Mouse (Mus musculus) B cell, adult 2 months (primary cell): Measurements from ENCODE around the gene Atp5s.
A peak's percentile ranks its signal among the peaks of the same experiment; 100 is the strongest.

ENCODE experiments used
- DNase-seq, 2 experiments: peaks; one replicate each; pipeline ENCODE4 v3.0.0; 2022

The Atp5s gene

DNA sequence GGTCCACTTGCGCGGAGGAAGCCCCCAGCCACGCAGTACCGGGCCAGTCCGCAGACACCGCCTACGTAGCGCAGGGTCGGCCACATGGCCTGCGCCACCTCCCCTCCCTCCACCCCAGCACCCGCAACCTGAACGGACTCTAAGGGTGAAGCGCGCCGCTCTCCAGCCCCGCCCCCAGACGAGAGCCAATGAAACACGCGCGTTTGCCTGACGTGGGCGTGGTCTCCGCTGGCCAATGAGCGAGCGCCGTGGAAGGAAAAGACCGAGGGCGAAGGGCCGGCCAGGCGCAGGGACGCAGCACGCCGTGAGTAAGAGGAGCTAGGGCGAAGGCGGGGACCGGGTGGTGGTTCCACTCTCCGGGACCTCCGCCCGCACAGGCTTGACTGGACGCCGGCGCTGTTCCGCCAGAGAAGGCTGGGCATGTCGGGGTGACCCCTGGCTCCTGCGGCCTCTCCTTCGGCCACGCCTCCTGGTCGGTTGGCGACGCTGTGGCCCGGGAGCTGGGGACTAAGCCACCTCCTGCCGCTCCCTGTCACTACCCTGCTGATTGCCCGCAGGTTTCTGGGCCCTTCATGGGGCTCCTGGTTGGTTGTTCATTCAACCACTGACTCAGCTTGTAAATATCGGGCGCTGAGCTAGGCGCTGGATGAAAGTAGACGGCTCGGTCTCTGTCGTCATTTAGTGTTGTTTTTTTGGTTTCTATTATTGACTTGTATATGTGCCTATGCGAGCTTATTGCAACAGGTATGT, at the start of gene Atp5s, which contains the start of gene L2hgdh:
TSS of gene Atp5s (plus strand) at position 240 of the 750 bp plus-strand sequence.
TSS of gene L2hgdh (minus strand) at position 163 of the 750 bp plus-strand sequence.
- peak; percentile 94 for DNase-seq

DNA sequence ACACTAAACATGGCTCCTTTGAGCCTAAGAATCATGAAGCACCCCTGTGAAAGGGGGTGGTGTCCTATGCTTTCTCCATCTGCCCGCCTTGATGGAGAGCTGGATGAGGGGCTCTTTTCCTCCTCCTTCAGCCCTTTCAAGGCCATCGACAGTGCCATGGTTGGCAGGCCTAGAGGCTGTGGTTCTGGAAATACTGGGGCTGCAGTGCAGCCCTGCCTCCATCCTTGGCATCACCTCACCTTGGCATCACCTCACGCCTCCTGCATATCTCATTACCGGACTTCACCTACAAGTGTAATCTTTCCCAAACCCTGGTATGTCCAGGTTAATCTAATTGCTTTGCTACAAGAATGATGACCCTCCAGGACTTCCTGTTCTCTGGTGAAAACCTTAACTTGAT, 48.6 kb upstream of the Atp5s start:
- no peak for DNase-seq

DNA sequence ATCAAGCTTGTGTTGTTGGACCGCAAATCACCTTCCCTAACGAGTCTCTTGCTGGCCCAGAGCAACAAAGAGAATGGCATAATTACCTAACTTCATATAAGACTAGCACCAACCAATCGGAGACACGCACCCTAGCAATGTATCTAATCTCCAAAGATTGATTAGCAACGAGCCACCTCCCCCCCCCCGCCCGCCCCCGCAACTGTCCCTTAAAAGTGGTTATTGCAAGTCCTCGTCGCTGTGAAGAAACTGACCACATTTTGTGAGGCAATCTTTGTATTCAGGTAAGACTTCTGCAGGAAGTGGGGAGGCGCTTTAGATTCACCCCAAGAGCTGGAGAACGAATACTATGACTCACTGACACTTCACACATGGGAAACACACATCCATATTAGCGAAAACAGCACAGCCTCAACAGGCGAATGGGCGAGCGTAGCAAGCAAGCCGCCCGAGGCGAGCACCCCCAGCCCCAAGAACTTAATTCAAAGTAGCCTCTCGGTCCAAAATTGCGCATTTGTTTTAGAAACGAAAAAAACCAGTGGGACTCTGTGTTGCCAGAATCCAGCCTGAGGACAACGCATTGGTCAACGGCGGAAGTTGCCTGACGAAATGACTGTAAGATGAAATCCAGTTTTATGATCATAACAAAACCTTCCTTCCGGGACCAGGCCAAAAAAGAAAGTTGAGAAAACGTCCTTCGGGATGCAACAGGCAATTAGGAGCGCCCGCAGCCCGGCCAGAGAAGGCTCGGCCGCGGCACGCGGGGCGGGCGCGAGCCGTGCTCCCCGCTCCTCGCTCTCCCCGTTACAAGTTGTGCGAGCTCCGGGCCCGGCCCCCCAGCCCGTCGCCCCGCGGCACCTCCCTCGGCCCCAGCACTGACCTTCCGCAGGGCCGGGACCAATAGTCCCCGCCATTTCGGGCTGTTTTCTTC, 43.9 kb upstream of the Atp5s start:
- peak; percentile 64 to 67 for DNase-seq

DNA sequence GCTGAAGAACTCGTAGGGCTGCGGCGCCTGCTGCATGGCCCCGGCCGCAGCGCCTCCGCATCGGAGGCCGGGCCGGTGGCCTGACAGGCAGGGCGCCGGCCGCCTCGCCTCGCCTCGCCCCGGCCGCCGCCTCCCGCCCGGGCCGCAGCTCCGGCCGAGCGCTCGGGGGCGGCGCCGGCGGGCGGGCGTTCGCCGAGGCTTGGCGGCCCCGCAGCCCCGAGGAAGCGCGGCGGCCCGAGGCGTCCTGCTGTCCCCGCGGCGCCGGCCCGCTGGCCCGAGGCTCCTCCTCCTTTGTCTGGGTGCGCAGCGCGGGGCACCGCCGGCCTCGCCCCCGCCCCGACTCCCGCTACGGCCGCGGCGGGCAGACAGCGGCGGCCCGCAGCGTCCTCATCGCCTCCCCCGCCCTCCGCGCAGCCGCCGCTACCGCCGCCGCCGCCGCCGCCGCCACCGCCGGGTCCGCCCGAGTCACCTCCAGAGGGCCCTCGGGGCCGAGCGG, 43.1 kb upstream of the Atp5s start, which contains the start of gene Sos2:
TSS of gene Sos2 (minus strand) at position 287 of the 496 bp plus-strand sequence.
- DNase-seq = peak in 1 of 2 experiments; percentile 54

DNA sequence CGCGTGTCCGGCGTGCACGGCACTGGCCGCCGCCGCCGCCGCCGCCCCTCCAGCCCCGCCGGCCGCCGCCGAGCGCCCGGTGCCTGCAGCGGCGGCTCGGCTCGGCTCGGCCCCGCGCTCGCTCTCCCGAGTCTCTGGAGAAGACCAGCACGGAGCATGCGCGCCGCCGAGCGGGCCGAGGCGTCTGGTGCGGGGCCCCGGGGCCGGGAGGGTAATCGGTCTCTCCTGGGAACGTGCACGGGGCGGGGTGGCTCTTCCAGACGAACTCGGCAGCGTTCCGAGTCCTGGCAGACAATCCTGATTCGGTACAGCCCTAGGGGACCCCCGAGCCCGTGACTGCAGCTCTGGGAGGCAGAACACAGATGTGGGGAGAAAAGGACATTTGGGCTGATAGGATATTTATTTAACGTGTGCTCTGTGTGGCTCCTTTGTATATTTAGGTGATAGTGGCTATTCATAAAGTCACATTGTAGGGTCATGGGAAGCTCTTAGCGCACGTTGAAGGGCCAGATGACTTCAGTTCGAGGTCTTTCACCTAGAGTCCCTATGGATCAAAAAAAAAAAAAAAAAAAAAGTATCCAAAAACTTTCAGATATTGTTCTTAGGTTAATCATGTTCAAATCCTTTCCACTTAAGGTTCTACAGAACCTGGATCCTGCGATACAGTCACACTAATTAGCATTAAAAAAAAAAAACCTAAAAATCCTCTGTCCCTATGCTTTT, 42.5 kb upstream of the Atp5s start:
- peak; percentile 73 to 81 for DNase-seq

DNA sequence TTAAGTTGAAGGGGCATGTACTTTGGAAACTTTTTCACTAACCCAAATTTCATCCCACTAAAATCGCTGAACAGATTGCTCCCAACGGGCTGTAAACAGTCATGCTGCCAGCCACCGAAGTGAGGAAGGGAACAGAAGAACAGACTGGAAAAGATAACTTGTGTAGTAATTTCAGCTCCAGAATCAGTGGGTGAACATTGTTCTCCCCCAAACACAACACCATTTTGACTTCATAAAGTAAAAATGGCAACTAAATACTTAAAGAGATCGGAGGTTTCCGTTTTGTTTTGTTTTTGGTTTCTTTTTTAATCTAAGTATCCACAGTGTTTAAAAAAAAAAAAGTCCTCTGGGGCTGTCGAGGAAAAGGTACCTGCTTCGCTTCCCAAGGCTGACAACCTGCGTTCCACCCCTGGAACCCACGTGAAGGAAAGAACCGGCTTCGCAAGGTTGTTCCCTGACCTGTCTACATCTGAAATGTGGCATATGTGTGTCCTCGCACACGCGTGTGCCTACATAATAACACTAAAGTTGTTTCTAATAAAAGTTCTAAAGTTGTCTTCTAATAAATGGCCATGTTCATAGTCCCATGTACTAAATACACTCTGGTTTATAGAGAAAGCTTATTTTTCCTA, 41.8 kb upstream of the Atp5s start:
- DNase-seq = peak; percentile 12 to 27

DNA sequence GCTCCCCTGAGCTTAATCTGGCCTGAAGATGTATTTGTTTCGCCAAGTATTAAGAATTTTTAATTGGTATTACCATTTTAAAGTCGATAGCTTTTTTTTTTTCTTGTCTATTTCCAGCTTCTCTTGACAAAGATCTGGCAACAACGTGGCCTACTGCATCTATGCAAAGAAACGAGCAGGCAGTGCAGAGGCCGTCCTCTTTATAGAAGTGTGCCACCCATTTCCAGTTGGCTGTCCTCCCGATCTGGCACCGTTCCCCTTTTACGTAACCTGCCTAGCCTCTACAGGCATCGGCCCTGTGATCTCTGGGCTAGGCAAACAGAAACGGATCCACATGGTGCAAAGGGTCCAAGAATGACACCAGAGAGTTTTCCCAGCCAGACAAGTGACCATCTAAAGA, 41.2 kb upstream of the Atp5s start:
- peak; percentile 61 to 69 for DNase-seq

DNA sequence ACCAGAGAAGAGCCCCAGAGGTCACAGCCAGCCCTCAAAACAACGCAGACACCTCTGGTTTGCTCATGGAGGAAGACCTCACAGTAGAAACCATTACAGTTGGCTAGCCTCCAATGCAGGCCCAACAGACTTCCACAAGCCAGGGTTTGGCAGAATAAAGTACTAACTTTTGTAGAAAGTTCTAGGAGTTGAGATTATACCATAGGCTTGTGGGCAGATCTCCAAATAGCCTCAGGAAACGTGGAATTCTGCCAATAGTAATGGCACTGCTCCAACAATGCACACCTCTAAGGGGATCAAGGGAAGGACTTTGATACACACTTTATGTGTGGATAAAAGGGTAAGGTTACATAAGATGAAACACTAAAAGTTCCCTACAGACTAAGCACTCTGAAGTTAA, 36.4 kb upstream of the Atp5s start:
- DNase-seq = no peak

DNA sequence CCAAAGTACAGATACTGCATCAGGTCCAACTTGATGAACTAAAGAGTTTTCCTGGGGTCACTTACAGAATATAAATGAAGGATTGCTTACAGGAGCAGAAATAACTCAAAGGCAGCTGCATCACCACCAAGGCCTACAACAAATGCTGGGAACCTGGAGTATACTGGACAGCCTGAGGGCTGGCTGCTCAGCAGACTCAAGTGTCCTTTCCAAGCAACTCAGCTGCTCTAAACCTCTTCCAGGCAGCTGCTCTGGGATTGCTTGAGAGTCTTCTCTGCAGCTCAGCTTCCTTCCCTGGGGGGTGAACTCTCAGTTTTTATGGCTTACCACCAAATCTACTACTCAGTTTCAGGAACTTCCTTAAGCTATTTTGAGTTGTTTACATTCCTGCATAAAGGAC, 35.7 kb upstream of the Atp5s start:
- no peak for DNase-seq

DNA sequence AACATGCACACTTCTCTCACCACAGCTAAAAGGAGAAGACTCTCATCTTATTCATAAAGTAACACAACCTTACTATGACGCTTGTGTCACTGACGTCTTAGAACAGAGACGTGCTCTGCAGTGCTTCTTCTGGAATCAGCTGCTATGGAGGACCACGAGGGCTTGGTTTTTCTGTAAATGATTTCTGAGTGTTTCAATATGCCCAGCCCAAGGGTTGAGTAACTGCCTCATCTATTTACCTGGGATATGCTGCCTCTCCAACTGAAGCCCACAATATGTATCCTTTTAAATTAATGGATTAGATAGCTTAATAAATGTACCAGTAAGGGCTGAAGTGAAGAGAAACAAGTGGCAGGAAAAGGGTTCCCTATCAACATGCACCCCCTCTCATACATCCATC, 34.0 kb upstream of the Atp5s start:
- no peak for DNase-seq

DNA sequence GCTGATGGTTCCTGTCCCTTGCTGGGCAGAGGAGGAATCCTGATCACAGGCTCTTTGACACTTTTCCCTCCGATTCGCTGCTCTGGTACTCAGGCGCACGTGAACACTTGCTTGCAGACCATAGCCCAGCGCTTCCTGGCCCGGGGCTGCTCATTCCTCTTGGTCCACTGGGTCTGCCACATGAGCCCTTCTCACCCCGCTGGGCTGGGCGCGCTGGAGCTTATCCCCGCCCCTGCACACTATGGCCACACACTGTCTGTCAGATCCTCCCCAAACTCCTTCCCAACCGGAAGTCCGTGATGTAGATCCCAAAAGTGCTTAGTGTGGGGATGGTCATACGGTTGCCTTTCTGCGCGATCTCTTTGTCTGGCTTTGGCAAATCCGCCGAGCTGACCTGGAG, 31.3 kb upstream of the Atp5s start:
- no peak for DNase-seq

DNA sequence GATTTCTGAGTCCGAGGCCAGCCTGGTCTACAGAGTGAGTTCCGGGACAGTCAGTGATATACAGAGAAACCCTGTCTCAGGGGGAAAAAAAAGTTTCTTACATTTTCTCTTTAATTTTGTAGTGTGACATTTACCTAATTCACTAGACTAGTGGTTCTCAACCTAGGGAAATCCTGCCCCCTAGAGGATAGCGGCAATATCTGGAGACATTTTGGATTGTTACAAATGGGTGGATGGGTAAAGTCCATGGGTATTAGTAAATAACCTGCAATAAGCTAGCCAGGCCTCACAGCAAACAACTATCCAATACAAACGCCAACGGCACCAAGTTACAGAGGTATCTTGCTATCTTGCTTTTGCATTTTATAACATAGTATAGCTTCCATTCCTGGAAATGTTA, 28.0 kb upstream of the Atp5s start:
- DNase-seq = peak; percentile 73 to 79

DNA sequence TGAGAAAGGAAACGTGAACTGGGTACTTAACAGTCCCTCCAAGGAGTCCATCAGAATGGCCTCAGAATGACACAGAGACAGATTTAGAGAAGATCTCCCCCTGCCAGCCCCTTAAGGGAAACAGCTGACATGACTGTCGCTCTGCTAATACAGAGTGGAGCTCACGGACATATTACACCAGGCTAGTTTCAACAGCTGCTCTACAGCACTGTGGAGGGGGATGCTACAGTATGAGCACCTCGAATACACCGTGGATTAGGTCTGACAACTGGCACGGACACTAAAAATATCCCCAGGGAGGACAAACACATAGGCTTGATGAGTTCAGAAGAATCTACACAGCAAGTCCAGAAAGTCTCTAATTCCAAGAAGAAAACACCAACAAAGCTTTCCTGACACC, 26.4 kb upstream of the Atp5s start:
- DNase-seq = no peak

DNA sequence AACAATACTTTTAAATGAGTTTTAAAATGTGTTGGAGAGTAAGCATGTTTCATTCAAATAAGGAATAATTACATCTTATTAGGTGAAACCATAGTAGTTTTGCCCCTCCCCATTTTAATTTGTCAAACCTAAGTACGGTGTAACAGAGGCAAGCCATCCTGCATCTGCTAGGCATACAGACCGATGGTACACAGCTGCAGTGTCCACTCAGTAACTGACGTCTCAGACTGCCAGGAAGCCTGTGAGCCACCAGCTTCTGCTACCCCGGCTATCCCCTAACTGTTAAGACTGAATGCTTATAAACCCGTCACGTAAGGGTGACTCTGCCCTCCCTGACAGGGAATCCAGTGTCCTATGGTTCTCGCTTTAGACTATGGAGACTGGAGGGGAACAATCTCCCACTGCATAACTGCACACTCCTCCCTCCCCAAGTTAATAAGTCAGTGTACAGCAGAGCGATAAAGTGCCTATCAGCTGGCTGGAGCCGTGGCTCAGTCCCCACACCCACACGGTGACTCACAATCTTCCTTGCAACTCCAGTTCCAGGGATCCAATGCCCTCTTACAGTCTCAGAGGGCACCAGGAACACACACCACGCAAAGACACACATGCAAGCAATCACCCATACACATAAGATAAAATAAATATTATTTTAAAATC, 19.8 kb upstream of the Atp5s start:
- no peak for DNase-seq

DNA sequence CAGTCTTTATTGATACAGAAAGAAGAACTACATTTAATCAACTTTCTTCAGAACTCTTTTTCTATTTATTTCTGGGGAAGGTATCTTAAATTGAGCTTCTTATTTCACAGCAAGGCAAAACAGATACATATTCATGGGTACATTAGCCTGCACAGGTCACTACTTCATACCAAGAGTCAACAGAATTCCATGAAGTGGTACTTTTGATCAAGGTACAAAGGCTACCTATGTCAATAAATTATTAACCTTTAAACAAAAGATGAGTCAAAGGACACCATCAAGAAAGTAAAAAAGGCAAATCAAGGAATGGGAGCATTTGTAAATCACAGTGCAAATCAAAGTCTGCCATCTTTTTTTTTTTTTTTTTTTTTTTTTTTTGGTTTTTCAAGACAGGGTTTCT, 11.1 kb upstream of the Atp5s start:
- DNase-seq = no peak

DNA sequence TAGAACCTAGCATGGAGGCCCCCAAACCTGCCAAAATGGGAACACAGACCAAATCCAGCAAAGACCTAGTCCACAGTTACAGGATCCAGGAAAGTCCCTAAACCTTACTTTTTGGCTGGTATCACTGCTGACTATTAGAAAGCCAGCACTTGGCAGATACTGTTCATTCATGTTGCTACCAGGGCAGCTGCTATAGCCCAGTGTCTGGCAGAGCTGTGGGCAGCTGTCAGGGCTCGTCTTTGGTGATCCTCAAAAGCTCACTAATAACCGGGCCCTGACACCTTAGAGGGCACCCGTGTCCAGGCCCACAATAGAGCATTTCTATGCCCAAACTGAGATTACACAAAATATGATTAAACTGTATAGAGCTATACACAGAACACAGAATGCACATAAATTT, 1.9 kb upstream of the Atp5s start:
- DNase-seq = no peak

DNA sequence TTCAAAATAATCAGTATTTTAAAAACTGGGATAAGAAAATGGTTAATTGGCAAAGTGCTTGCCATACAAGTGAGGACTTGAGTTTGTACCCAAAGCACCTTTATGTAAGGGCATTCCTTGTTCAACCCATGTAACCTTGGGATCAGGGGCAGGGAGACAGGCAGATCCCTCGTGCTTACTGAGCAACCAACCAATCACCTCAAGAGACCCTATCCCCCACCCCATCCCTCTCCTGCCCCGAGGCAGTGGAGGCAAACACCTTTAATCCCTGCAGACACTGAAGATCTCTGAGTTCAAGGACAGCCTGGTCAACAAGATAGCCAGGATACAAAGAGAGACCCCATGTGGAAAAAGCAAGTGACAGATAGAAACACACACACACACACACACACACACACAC, 1.4 kb upstream of the Atp5s start:
- no peak for DNase-seq

DNA sequence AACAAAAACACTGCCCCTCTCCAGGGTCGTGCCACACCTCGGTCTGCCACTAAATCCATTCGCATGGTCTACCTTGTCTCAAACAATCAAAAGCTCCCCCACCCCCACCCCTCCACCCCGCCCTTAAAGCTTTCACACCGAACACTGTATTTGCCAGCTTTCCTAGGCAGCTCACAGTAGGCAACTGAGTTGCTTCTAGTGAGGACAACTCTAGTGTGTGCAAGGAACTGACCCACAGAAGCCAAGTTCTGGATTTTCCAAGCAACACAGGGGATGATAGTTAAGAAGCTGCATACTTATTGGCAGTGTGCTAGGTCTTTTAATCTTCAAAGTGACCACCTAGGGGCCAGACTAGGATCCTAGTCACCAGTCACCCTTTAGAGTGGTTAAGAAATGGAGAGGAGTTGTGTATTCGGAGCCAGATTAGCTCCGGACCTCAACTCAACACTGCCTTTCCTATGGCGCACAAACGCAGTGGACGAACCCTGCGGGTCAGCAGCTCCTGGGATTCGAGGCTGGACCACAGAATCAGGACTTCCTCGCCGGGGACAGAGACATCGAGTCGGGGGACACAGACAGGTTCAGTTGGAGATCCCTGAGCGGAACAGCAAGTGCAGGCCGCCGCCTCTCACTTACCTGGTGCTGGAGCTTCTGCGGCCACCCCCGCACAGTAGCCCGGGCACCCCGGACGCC, 586 bp upstream of the Atp5s start:
- DNase-seq = no peak

DNA sequence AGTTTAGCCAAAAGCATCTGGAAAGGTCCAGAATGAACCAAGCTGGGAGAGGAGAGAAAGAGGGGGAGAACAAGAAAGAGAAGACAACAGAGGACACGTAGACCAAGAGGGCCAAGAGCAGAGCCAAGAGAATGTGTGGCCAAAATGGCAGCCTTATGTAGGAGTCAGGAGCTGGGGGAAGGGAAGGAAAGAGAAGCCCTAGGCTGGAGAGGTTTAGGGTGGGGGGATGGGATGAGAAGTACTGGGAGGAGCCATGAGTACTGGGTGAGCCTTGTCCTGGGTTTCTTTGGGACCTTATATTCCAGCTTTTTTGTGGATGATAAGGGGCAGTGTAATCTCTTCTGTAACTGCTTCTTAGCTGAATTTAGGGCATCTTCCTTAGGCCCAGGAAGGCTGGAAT, 4.5 kb downstream of the Atp5s start:
- no peak for DNase-seq

DNA sequence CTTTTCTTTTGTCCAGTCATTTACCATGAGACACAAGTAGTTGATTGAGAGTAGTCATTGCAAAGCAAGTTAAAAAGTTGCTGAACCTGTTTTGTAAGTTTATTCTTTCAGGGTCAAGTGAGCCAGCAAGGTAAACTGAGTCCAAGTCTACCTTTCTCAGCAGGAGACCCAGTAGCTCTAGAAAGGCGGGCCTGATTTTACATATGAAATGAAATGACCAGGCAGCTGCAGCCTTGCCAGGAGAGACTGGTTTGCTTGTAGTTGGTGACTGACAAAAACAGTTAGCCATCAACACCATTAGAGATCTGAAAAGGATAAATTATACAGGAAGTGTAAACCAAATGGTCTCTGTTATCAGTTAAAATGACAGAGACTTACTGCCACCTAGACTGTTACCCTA, 5.6 kb downstream of the Atp5s start:
- no peak for DNase-seq

DNA sequence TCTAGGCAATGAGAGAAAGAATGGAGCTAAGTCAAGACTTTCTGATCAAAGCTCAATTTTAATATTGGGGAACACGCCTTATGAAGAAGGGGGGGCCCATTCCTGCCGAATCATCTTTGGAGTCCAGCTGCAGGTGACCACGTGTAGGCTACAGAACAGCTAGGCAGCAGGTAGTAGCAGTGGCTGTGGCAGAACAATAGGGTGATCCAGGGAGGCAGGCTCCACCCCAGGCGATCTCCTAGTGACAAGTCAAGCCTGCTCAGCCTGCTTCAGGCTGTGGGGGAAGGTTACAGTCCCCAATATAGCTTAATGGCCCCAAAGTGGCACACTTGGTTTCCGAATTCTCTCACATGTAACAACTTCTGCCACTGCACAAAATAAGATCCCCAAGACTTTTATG, 7.5 kb downstream of the Atp5s start:
- no peak for DNase-seq
